Comparison of ENCODE assay signal across 8 mouse cellular contexts in the genomic region with DNA sequence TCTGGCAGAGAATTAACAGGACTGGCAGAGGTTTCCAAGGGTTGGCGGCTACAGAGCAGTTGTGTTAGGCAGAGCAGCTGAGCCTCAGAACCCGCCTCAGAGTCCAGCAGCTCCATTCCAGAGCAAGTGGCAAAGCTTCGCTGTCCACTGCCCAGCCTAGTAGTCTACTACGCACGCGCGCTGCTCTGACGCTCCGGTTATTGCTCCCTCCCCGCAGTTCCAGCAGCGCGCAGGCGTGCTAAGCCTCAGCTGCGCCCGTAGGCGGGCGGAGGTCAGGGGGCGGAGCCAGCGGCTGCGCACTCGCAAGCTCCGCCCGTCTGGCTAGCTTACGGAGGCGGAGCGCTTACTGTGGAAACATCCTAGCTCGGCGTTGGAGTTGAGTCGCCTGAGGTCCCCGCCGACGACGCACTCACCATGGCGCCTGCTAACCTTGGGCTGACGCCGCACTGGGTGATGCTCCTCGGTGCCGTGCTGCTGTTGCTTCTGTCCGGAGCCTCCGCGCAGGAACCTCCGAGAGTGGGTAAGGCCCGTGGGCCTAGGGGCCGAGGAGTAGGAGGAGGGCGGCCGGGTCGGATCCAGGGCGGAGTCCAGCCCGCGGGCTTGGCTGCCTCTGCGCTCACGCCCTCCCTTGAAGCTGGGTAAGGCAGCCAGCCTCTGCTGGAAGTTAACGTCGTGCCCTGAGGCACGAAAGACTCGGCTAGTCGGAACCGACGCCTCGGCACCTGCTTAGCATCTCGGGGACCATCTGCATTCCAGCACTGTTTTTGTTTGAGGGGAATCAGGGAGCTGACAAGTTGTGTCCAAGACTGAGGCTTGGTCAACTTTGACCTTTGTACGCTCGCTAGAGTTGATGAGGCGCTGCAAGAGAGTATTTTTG. TPM values are rescaled to one million over a fixed set of nuclear protein-coding genes. Genes with fewer than 3 reads are reported as not detected.
A peak's percentile ranks its signal among the peaks of the same experiment; 100 is the strongest.
DNase-seq lines count a peak whose midpoint lies in the region; ATAC-seq and TF ChIP-seq lines count a peak whose summit lies in the region.

A gene (plus strand): TSS at position 313 of the 877 bp plus-strand sequence.

- H3K9ac ChIP-seq in heart, embryonic 11.5 days (ENCODE audit: low read depth, low read length): peak within 1 kb of the TSS; percentile 82
- peak within 1 kb of the TSS; percentile 88 for H3K9ac ChIP-seq in kidney, embryonic 16.5 days (replicated peaks; ENCODE audit: low read length)
- H3K9ac ChIP-seq in liver, adult 2 months (ENCODE audit: low read depth, low read length): peak within 1 kb of the TSS; percentile 96

- H3K36me3 ChIP-seq in C2C12 (ENCODE audit: control insufficient read depth, insufficient read depth) (peaks cover 8% of the 10 kb centered on the region), myocyte (ENCODE audit: control insufficient read depth, insufficient read depth) (peaks cover 5% of the 10 kb centered on the region)
- peaks cover 25% of the 10 kb centered on the region for H3K36me3 ChIP-seq in erythroblast, embryonic 14.5 days (ENCODE audit: control insufficient read depth)
- H3K36me3 ChIP-seq in heart, embryonic 11.5 days (ENCODE audit: control insufficient read depth, insufficient read depth, low read length): no peaks in the 10 kb centered on the region
- no peaks in the 10 kb centered on the region for H3K36me3 ChIP-seq in kidney, embryonic 16.5 days (ENCODE audit: insufficient read depth, low read length)
- H3K36me3 ChIP-seq in liver, adult 2 months (ENCODE audit: control insufficient read depth, insufficient read depth, low read length): no peaks in the 10 kb centered on the region
- H3K36me3 ChIP-seq in splenic B cell, adult 2 months (ENCODE audit: control insufficient read depth, insufficient read depth, low read length, poor library complexity, severe bottlenecking): no peaks in the 10 kb centered on the region

- H3K9me3 ChIP-seq in erythroblast, embryonic 14.5 days (ENCODE audit: control insufficient read depth, low read length): no peaks in the 10 kb centered on the region
- H3K9me3 ChIP-seq in heart, embryonic 11.5 days (replicated peaks; ENCODE audit: control insufficient read depth, low read length): no peaks in the 10 kb centered on the region
- no peaks in the 10 kb centered on the region for H3K9me3 ChIP-seq in kidney, embryonic 16.5 days (ENCODE audit: low read length)

- peak within 1 kb of the TSS; percentile 88 for H3K27ac ChIP-seq in heart, embryonic 11.5 days (ENCODE audit: low read depth, low read length)
- H3K27ac ChIP-seq in kidney, embryonic 16.5 days (ENCODE audit: low read length): peak within 1 kb of the TSS; percentile 98
- H3K27ac ChIP-seq in liver, adult 2 months (replicated peaks; ENCODE audit: insufficient read depth, low read depth, low read length): peak within 1 kb of the TSS; percentile 96

- TF ChIP-seq CTCF in C2C12 (IDR thresholded peaks at IDR 0.05; ENCODE audit: control insufficient read depth, insufficient read depth, insufficient read length): no peak
- TF ChIP-seq CTCF in brain, embryonic 14.5 days (IDR thresholded peaks at IDR 0.05; ENCODE audit: borderline replicate concordance, extremely low read depth, insufficient read depth, insufficient read length): no peak
- TF ChIP-seq CTCF in liver, adult 2 months (IDR thresholded peaks at IDR 0.05; ENCODE audit: low read depth, low read length): no peak

- DNase-seq in brain, embryonic 14.5 days (ENCODE audit: low read depth): peak; percentile 99
- peak; percentile 92 for DNase-seq in liver, adult 2 months (ENCODE audit: extremely low read depth, low read depth, low spot score)
- peak; percentile 99 for DNase-seq in splenic B cell, adult 2 months (ENCODE audit: low read depth, low spot score)

- H3K79me2 ChIP-seq in C2C12 (ENCODE audit: control insufficient read depth, insufficient read depth) (peaks cover 50% of the 10 kb centered on the region), myocyte (ENCODE audit: control insufficient read depth, insufficient read depth) (peaks cover 41% of the 10 kb centered on the region)
- peaks cover 31% of the 10 kb centered on the region; the same call in 1 of the 2 replicates for H3K79me2 ChIP-seq in liver, adult 2 months (ENCODE audit: control insufficient read depth, insufficient read depth, low read length)

- H3K79me3 ChIP-seq in C2C12 (ENCODE audit: low read depth): peaks cover 38% of the 10 kb centered on the region

- H3K4me2 ChIP-seq in heart, embryonic 11.5 days: peak within 1 kb of the TSS; percentile 94
- H3K4me2 ChIP-seq in kidney, embryonic 16.5 days (replicated peaks; ENCODE audit: low read depth, low read length): peak within 1 kb of the TSS; percentile 95
- peak within 1 kb of the TSS; percentile 98 for H3K4me2 ChIP-seq in myocyte (ENCODE audit: low read depth)

- H3K27me3 ChIP-seq in C2C12 (ENCODE audit: control insufficient read depth, insufficient read depth, insufficient read length): no peaks in the 10 kb centered on the region
- H3K27me3 ChIP-seq in erythroblast, embryonic 14.5 days (ENCODE audit: control insufficient read depth): peaks cover 3% of the 10 kb centered on the region
- H3K27me3 ChIP-seq in heart, embryonic 11.5 days (ENCODE audit: control insufficient read depth, insufficient read depth, low read length): no peaks in the 10 kb centered on the region
- H3K27me3 ChIP-seq in kidney, embryonic 16.5 days (ENCODE audit: insufficient read depth, low read length): no peaks in the 10 kb centered on the region
- H3K27me3 ChIP-seq in liver, adult 2 months (ENCODE audit: control insufficient read depth, insufficient read depth, low read length): no peaks in the 10 kb centered on the region
- H3K27me3 ChIP-seq in myocyte (ENCODE audit: control insufficient read depth, insufficient read depth, insufficient read length): no peaks in the 10 kb centered on the region
- H3K27me3 ChIP-seq in splenic B cell, adult 2 months (ENCODE audit: control insufficient read depth, insufficient read depth, low read length, poor library complexity, severe bottlenecking): no peaks in the 10 kb centered on the region

- under 1% methylated on average over 64 of the region's 64 CpGs for WGBS in heart, embryonic 11.5 days (ENCODE audit: insufficient replicate concordance)
- under 1% methylated on average over 64 of the region's 64 CpGs for WGBS in kidney, embryonic 16.5 days
- WGBS in liver, adult 2 months: under 1% methylated on average over 64 of the region's 64 CpGs

- H3K4me3 ChIP-seq in C2C12 (ENCODE audit: insufficient read depth, poor library complexity, severe bottlenecking) (peak within 1 kb of the TSS; percentile 62), myocyte (peak within 1 kb of the TSS; percentile 90)
- peak within 1 kb of the TSS; percentile 86 for H3K4me3 ChIP-seq in erythroblast, embryonic 14.5 days (replicated peaks)
- peak within 1 kb of the TSS; percentile 77 for H3K4me3 ChIP-seq in heart, embryonic 11.5 days (ENCODE audit: low read depth, low read length)
- H3K4me3 ChIP-seq in kidney, embryonic 16.5 days (ENCODE audit: low read length): peak within 1 kb of the TSS; percentile 94
- H3K4me3 ChIP-seq in liver, adult 2 months (ENCODE audit: insufficient read depth, low read depth, low read length): peak within 1 kb of the TSS; percentile 89

- peak; percentile 57; the same call in 1 of the 2 replicates for TF ChIP-seq POLR2A in brain, embryonic 14.5 days (IDR thresholded peaks at IDR 0.05; ENCODE audit: borderline replicate concordance, extremely low read depth, insufficient read depth, insufficient read length, poor library complexity, severe bottlenecking)
- TF ChIP-seq POLR2A in liver, adult 2 months (IDR thresholded peaks at IDR 0.05; ENCODE audit: extremely low read depth, insufficient read depth, low read length): peak; percentile 97
- peak; percentile 93 for TF ChIP-seq POLR2A in myocyte (IDR thresholded peaks at IDR 0.05; ENCODE audit: insufficient read length, low read depth)

- ATAC-seq in heart, embryonic 11.5 days (replicated peaks; ENCODE audit: insufficient number of reproducible peaks, low FRiP score, low TSS enrichment): peak; percentile 95
- ATAC-seq in kidney, embryonic 16.5 days (ENCODE audit: low FRiP score, low TSS enrichment): peak; percentile 98

- peak within 1 kb of the TSS; percentile 64 for H3ac ChIP-seq in C2C12 (ENCODE audit: control insufficient read depth, insufficient read length, low read depth)
- peak within 1 kb of the TSS; percentile 70 for H3ac ChIP-seq in myocyte (ENCODE audit: control insufficient read depth, insufficient read length)

- peaks cover 46% of the 10 kb centered on the region for H3K4me1 ChIP-seq in erythroblast, embryonic 14.5 days (ENCODE audit: control insufficient read depth)
- H3K4me1 ChIP-seq in heart, embryonic 11.5 days (ENCODE audit: control insufficient read depth, insufficient read depth, low read length): peaks cover 20% of the 10 kb centered on the region
- H3K4me1 ChIP-seq in kidney, embryonic 16.5 days (ENCODE audit: insufficient read depth, low read length): peaks cover 24% of the 10 kb centered on the region
- peaks cover 27% of the 10 kb centered on the region for H3K4me1 ChIP-seq in liver, adult 2 months (ENCODE audit: control insufficient read depth, insufficient read depth, low read length)

TF ChIP-seq in C2C12, 6 proteins besides CTCF, POLR2A, EP300 and RAD21 (continues in another document):
- TF ChIP-seq MAX (IDR thresholded peaks at IDR 0.05): no peak
- no peak for TF ChIP-seq MYOD1 (IDR thresholded peaks at IDR 0.05; ENCODE audit: control insufficient read depth, insufficient read length, low read depth)
- no peak for TF ChIP-seq CEBPB (IDR thresholded peaks at IDR 0.05; ENCODE audit: low read depth)
- TF ChIP-seq MYOG (IDR thresholded peaks at IDR 0.05; ENCODE audit: control insufficient read depth, extremely low read depth, insufficient read length): no peak
- no peak for TF ChIP-seq USF1 (IDR thresholded peaks at IDR 0.05; ENCODE audit: low read depth)

TF ChIP-seq in myocyte, 11 proteins besides CTCF, POLR2A, EP300 and RAD21 (continues in another document):
- TF ChIP-seq REST (IDR thresholded peaks at IDR 0.05; ENCODE audit: insufficient read depth, insufficient read length): peak; percentile 58
- TF ChIP-seq MAX (IDR thresholded peaks at IDR 0.05; ENCODE audit: low read depth): no peak
- peak in 2 of 3 experiments; percentile 39 to 54 for TF ChIP-seq MYOD1 (IDR thresholded peaks at IDR 0.05; ENCODE audit: control insufficient read depth in 1 of 3, insufficient read length in 2 of 3, low read depth in 2 of 3)
- TF ChIP-seq POLR2AphosphoS2 (IDR thresholded peaks at IDR 0.05; ENCODE audit: insufficient read length, low read depth): peak; percentile 98
- no peak for TF ChIP-seq TCF3 (IDR thresholded peaks at IDR 0.05; ENCODE audit: insufficient read length, low read depth)
- TF ChIP-seq TCF12 (IDR thresholded peaks at IDR 0.05; ENCODE audit: insufficient read depth, poor library complexity, severe bottlenecking): no peak

RNA-seq across cellular contexts. Expression of the gene that starts here (rescaled TPM):
- 96.1 TPM for polyA plus RNA-seq in C2C12 (2012; fragmentation: generic; extraction: Trizol)
- 70.0 and 74.8 TPM in 2 replicates for polyA plus RNA-seq in brain, embryonic 14.5 days (2012; rRNA removed)
- 7.2 and 9.7 TPM in 2 replicates for polyA plus RNA-seq in erythroblast, embryonic 14.5 days (2012)
- polyA plus RNA-seq in heart, embryonic 11.5 days (2014; fragmentation: Nextera tagmentation; extraction: Ambion mirVana): 108 and 113 TPM in 2 replicates
- 194 and 206 TPM in 2 replicates for polyA plus RNA-seq in kidney, embryonic 16.5 days (2015; fragmentation: Nextera tagmentation; extraction: Ambion mirVana)
- 146 and 168 TPM in 2 replicates for total RNA-seq in liver, adult 2 months (2014; rRNA removed)
- polyA plus RNA-seq in liver, adult 2 months (2012; rRNA removed): 218 and 238 TPM in 2 replicates
- 237 TPM for polyA plus RNA-seq in myocyte (2012; fragmentation: generic; extraction: Trizol)

Comparison
In these comparisons a context has a peak if more than half of its experiments do, and no peak if none do; other contexts are left out.
1. Peak in every context shown above with its lines: DNase-seq, ATAC-seq, H3K4me3 ChIP-seq and H3K27ac ChIP-seq.